Mouse (Mus musculus): ENCODE data around the gene Golt1b. TPM values are rescaled to one million over a fixed set of nuclear protein-coding genes. Genes with fewer than 3 reads are reported as not detected.
A peak's percentile ranks its signal among the peaks of the same experiment; 100 is the strongest.
"Not testable (repeated sequence)": the region's sequence is repeated elsewhere in the genome, so short reads cannot be mapped to it uniquely, and the experiment has no call there.

Golt1b gene
- 10 to 100 TPM; 16.7 to 18.7 TPM for total RNA-seq (2021)
- long read RNA-seq, experiment 1, transcript Golt1b-201 (5 exons, 2,818 nt) = major isoform, 45 of 50 reads
- long read RNA-seq, experiment 1, partial matches to known transcripts = 0 of 50 reads
- long read RNA-seq, experiment 1, other reads (novel, unspliced or antisense) = 1 of 50 reads
- long read RNA-seq, experiment 2, transcript Golt1b-201 (5 exons, 2,818 nt) = major isoform, 27 of 29 reads
- long read RNA-seq, experiment 2, partial matches to known transcripts = 0 of 29 reads
- long read RNA-seq, experiment 2, other reads (novel, unspliced or antisense) = 0 of 29 reads

DNA sequence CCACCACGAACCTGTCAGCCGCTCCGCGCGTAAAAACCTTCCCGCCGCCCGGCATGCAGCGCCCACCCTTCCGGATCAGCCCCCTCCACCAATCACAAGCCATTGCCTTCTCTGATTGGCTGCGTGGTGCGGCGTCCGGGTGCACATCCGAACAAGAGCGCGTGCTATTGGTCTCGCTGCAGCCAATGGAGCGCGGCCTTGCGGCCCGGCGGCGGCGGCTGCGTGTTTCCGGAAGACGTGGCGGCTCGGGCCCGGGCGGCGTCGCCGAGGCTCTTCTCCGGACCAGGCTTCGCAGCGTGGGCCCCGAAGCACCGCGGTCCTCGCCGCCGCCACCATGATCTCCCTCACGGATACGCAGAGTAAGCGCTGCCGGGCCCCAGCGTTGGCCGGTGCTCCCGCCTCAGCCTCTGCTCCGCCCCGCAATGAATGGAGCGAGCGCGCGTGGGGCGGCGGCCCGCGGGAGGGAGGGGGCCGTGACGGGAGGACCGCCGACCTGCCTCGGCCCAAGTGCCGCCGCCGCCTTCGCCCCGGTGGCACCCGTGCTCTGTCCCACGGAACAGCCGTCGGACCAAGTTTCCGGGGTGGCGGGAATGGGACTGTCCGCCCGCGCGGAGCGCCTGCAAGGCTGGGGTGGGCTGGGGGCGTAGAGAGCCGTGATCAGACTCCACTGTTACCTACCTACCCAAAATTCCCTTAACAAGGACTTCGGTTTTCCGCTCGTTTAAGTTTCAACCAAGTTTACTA, at the start of gene Golt1b, which contains the start of gene Recql:
Gene Golt1b (plus strand): TSS at position 211 of the 744 bp plus-strand sequence.
Gene Recql (minus strand): TSS at position 77 of the 744 bp plus-strand sequence.
- DNase-seq = peak; percentile 98
- intact Hi-C loops (cut with DNase I) = loop anchor here (5.0 kb wide), 3 partner anchors 40 to 370 kb away; partner anchors contain the start of genes Cmas and Pyroxd1

GRCm38 (mm10) chr6:142338961-142339360, 48.1 kb upstream of the Golt1b start:
- intact Hi-C loops (cut with DNase I) = no loop called here
- DNase-seq = no peak

- intact Hi-C loops (cut with DNase I) = no loop called here
- no peak for DNase-seq
These were observed 47.4 kb upstream of the Golt1b start for GRCm38 (mm10) chr6:142339576-142339975.

- intact Hi-C loops (cut with DNase I) = loop anchor here (10.0 kb wide), 1 partner anchor 859 kb away; no protein-coding TSS in a partner anchor
- DNase-seq = peak; percentile 19 to 48
These were observed 43.5 kb upstream of the Golt1b start for GRCm38 (mm10) chr6:142343561-142343960.

- DNase-seq = peak; percentile 77 to 78
- intact Hi-C loops (cut with DNase I) = loop anchor here (5.0 to 10.0 kb wide), 2 partner anchors 42 to 861 kb away; partner anchors contain the start of genes Golt1b and Recql
These were observed 41.5 kb upstream of the Golt1b start, which contains the start of gene Pyroxd1 for GRCm38 (mm10) chr6:142345440-142346038. Pyroxd1 (plus strand) TSS chr6:142345654.

GRCm38 (mm10) chr6:142346181-142347110, 40.6 kb upstream of the Golt1b start:
- no peak for DNase-seq
- intact Hi-C loops (cut with DNase I) = loop anchor here (5.0 to 10.0 kb wide), 2 partner anchors 41 to 862 kb away; partner anchors contain the start of genes Golt1b and Recql

DNA sequence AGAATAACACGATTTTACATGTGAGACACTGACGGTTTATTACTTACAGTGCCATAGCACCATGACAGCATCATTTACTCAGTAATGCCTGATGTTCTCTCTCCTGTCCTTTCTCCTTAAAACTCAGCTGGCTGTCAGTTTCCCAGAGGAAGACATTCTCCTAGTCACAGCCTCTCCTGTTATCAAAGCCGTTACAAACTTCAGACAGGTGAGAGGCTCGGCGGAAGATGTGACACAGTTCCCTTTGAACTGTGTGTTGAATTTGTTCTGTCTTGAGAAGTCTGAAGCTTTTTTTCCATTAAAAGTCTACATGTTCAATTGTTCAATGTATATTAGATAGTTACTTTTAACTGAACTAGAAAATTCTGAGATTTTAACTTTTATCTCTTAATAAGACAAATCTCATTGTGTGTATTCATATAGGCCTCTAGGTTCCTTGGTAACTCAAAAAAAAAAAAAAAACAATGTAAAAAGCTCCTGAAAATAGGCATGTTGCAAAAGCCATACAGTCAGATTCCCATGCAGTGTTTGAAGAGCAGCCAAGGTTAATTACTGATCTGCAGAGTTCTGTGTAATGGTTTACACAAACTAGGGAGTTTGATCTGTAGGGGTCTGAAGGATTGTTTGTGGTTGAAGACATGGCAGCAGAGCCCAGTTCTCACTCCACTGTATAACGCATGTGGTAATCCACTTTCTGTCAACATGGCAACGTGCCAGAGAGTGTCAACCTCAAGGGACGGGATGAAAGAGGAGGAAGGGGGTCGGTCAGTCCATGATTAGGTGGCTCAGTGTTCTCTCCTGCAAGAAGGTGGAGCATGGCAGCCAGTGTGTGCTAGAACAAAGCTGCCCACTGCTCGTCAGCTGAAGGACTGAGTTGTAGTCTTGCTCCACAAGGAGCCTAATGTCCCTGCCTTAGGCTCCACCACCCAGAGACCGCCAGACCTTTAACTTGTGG, 39.3 kb upstream of the Golt1b start:
- no peak for DNase-seq
- intact Hi-C loops (cut with DNase I) = loop anchor here (5.0 to 10.0 kb wide), 2 partner anchors 40 to 863 kb away; partner anchors contain the start of genes Golt1b and Recql

DNA sequence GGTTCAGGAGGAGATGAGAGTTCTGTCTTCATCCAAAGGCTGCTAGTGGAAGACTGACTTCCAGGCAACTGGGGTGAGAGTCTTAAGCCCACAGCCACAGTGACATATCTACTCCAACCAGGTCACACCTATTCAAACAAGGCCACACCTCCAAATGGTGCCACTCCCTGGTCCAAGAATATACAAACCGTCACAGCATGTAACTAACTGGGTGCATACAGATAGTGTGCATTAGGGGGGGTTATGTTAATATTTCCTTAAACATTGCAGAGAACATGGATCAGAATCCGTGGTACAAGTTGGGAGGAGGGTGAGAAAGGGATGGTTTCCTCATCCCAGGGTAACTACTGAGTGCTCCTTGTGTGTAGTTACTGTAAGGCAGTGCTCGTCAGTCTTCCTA, 34.9 kb upstream of the Golt1b start:
- DNase-seq; intact Hi-C loops (cut with DNase I): not testable (repeated sequence)

DNA sequence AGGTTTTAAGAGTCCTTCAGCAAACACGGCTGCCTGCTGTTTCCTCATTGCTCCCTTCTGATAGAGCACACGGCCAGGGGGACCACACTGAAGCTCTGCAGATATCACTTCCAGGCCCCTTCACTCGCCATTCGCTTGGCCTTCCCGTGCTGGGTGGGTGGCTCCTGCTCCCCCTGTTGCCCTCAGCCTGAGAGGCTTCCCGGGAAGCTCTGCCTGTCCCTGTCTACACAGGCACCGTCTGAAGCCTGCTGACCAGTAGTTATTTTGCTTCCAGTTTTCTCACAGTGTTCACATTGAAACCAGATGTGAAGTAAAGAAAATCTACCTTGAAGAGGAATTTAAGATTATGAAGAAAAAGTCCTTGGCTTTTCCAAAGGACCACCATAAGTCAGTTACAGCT, 29.9 kb upstream of the Golt1b start:
- no peak for DNase-seq
- intact Hi-C loops (cut with DNase I) = loop anchor here (5.0 kb wide), 1 partner anchor 160 kb away; no protein-coding TSS in a partner anchor

GRCm38 (mm10) chr6:142362036-142362435, 25.0 kb upstream of the Golt1b start:
- no peak for DNase-seq
- intact Hi-C loops (cut with DNase I) = no loop called here

GRCm38 (mm10) chr6:142363019-142363576, 23.9 kb upstream of the Golt1b start:
- intact Hi-C loops (cut with DNase I) = no loop called here
- no peak for DNase-seq

- intact Hi-C loops (cut with DNase I) = no loop called here
- no peak for DNase-seq
These were observed 21.1 kb upstream of the Golt1b start for GRCm38 (mm10) chr6:142365742-142366472.

GRCm38 (mm10) chr6:142366473-142367018, 20.5 kb upstream of the Golt1b start:
- intact Hi-C loops (cut with DNase I) = no loop called here
- no peak for DNase-seq

DNA sequence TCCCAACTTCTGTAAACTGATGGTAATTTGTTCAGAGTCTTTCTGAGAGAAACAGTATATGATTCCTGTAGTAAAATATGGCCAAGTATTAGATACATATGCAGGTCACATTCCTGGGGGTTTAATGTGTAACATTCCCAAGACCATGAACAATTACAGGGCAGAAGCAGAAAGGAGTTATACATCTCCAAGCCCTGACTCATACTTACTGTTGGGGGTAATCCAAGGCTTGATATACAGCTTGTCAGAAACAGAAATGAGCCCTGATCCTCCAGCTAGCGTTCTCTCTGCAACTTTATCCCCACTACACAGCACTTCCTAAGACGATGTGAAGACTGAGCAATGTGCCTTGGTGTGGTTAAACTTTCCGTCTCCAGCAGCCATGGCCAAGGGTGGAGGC, 19.5 kb upstream of the Golt1b start:
- DNase-seq = no peak
- intact Hi-C loops (cut with DNase I) = no loop called here

- intact Hi-C loops (cut with DNase I) = no loop called here
- no peak for DNase-seq
These were observed 17.5 kb upstream of the Golt1b start for GRCm38 (mm10) chr6:142369568-142369967.

- intact Hi-C loops (cut with DNase I) = no loop called here
- DNase-seq = no peak
These were observed 9.9 kb upstream of the Golt1b start for GRCm38 (mm10) chr6:142377081-142377480.
